Mouse (Mus musculus): ENCODE results near the gene Lpgat1. TPM values are rescaled to one million over a fixed set of nuclear protein-coding genes. Genes with fewer than 3 reads are reported as not detected.

Lpgat1 gene
- polyA plus RNA-seq, 1 experiment from 2014 or later = 35.8 TPM

DNA sequence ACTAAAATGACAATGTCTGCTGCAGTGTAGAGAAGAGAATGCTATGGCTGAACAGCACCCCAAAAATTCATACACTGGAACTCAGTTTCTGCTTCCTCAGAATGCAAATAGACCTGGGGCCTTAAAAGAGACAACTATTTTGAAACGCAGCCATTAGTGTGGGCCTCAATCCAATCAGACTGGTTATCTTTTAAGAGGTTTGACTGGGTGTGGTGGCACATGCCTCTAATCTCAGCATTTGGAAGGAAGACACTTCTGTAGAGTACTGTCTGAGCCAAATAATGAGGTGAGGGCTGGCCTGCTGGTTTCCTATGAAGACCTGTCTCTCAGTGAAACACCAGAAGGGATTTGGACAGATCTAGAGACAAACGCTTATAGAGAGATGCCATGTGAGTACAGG, 2.5 kb upstream of the Lpgat1 start:
- Histone ChIP-seq H3K27me3 (peaks cover 6% of the 10 kb centered on the region; the same call in 1 of the 2 replicates), H3K4me2 (no peak overlapping the region), H3K36me3 (replicated peaks) (no peaks in the 10 kb centered on the region), H3K27ac (no peak overlapping the region), H3K4me1 (peaks cover 13% of the 10 kb centered on the region), H3K4me3 (replicated peaks) (no peak overlapping the region), H3K9ac (no peak overlapping the region), H3K9me3 (no peaks in the 10 kb centered on the region)
- WGBS = 80% methylated on average over 2 of the region's 2 CpGs
- ATAC-seq (ENCODE audit: low FRiP score) = no peak

DNA sequence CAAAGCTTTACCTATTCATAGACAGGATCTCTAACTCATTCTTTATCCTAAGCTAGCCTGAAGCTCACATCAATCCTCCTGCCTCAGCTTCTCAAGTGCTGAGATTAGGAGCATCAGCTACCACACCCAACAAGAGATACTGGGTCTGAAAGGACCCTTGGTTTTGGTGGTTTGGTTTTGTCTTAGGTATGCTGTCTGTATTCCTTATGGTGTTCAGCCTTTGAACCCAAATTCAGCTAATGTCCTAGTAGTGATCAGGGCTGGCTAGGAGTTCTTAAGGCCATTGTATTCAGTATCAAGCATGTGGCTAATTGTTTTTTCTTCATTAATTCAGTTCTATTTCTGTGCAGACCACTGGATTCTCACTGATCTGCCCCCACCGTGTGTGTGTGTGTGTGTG, 493 bp upstream of the Lpgat1 start:
- H3K36me3 ChIP-seq (replicated peaks) = peaks cover 9% of the 10 kb centered on the region; the same call in 1 of the 2 replicates
- WGBS = 0% methylated on average over 1 of the region's 1 CpGs

DNA sequence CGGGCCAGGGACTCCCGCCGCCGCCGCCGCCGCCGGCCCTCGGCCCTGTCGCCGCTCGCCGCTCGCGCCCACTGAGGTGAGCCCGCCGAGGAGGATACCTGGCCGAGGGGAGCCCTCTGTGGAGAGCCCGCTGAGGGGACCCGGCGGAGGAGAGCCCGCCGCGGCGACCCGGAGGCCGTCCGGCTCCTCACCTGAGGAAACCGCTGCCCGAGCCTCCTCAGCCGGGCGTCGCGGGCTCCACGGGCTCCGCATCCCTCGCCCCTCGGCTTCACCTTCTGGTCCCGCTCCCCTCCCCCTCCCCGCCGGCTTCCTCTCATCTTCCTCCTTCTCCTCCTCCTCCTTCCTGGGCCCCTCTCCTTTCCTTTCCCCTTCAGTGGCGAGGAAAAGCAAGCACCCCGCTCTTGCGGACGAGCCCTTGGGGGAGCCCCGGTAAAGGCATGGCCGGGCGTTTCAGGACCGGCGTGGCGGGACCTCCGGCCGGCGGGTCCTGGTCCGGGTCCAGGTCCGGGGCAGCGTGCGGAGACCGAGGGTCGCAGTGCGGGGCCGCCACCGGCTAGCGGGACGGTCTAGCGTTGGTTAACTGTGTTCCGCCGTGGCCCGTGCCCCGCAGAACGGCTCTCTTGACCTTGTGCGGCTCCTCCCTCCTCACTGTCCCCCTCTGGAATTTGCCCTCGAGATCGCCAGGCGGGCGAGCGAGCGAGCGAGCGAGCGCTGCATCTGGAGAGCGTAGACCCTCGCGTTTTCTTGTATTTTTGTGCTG, 1.1 kb downstream of the Lpgat1 start:
- H3K9ac ChIP-seq = peak overlapping the region; percentile 98
- H3K4me1 ChIP-seq = peaks cover 31% of the 10 kb centered on the region
- ATAC-seq (ENCODE audit: low FRiP score) = peak; percentile 67
- WGBS = under 1% methylated on average over 64 of the region's 84 CpGs
- H3K4me3 ChIP-seq (replicated peaks) = peak overlapping the region; percentile 82
- no peaks in the 10 kb centered on the region for H3K9me3 ChIP-seq
- H3K36me3 ChIP-seq (replicated peaks) = peaks cover 18% of the 10 kb centered on the region; the same call in 1 of the 2 replicates
- peak overlapping the region; percentile 87 for H3K4me2 ChIP-seq
- peak overlapping the region; percentile 93 for H3K27ac ChIP-seq
- peaks cover 6% of the 10 kb centered on the region; the same call in 1 of the 2 replicates for H3K27me3 ChIP-seq

More for the DNA sequence above, 493 bp upstream of the Lpgat1 start:
- no peaks in the 10 kb centered on the region for H3K9me3 ChIP-seq
- ATAC-seq (ENCODE audit: low FRiP score) = no peak
- peaks cover 6% of the 10 kb centered on the region; the same call in 1 of the 2 replicates for H3K27me3 ChIP-seq
- peak overlapping the region; percentile 87 for H3K4me2 ChIP-seq
- peak overlapping the region; percentile 93 for H3K27ac ChIP-seq
- H3K4me1 ChIP-seq = peaks cover 28% of the 10 kb centered on the region
- peak overlapping the region; percentile 82 for H3K4me3 ChIP-seq (replicated peaks)
- peak overlapping the region; percentile 98 for H3K9ac ChIP-seq

DNA sequence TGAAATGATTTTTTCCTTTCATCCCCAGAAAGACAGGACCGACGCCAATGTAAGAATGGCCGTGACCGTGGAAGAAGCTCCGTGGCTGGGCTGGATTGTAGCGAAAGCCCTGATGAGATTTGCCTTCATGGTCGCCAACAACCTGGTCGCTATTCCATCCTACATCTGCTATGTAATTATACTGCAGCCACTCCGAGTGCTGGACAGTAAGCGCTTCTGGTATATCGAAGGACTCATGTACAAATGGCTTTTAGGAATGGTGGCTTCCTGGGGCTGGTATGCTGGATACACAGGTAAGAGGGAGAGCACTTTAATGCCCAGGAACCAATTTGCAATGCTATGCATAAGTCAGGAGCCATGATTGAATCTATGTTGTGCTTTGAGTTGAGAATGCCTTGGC, 1.7 kb downstream of the Lpgat1 start:
- Histone ChIP-seq H3K27me3 (peaks cover 6% of the 10 kb centered on the region; the same call in 1 of the 2 replicates), H3K9ac (peak overlapping the region; percentile 98), H3K4me1 (peaks cover 31% of the 10 kb centered on the region), H3K4me3 (replicated peaks) (peak overlapping the region; percentile 82), H3K4me2 (peak overlapping the region; percentile 87), H3K9me3 (no peaks in the 10 kb centered on the region), H3K36me3 (replicated peaks) (peaks cover 23% of the 10 kb centered on the region), H3K27ac (peak overlapping the region; percentile 93)
- 10% methylated on average over 11 of the region's 11 CpGs for WGBS
- 0 out of 2 replicates have a peak, but pooled peaks have one; percentile 10 for ATAC-seq (ENCODE audit: low FRiP score)

DNA sequence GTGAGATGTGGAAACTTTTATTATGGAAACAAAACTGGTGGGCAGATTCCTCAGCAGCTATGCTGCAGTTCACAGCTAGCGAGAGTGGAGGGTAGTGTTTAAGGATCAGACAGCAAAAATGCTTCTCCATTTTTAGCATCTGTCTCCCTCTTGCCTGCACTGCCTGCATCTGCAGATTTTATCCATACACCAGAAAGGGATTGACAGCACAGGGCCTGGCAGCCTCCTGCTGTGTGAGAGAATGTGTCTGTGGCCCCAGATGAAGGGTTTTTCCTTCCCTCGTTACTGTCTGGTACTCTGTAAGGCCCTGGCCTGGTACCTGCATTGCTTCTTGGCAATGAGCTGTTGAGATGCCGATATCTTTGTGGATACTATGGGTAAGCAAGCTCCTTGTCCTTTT, 2.8 kb downstream of the Lpgat1 start:
- Histone ChIP-seq H3K9me3 (no peaks in the 10 kb centered on the region), H3K4me2 (peak overlapping the region; percentile 32), H3K27me3 (0 out of 2 replicates have a peak, but pooled peaks cover under 1% of the 10 kb centered on the region), H3K27ac (no peak overlapping the region), H3K4me1 (peaks cover 31% of the 10 kb centered on the region), H3K36me3 (replicated peaks) (peaks cover 27% of the 10 kb centered on the region), H3K4me3 (replicated peaks) (peak overlapping the region; percentile 22), H3K9ac (0 out of 2 replicates have a peak overlapping the region, but pooled peaks have one; percentile 29)
- 64% methylated on average over 3 of the region's 3 CpGs for WGBS
- no peak for ATAC-seq (ENCODE audit: low FRiP score)

DNA sequence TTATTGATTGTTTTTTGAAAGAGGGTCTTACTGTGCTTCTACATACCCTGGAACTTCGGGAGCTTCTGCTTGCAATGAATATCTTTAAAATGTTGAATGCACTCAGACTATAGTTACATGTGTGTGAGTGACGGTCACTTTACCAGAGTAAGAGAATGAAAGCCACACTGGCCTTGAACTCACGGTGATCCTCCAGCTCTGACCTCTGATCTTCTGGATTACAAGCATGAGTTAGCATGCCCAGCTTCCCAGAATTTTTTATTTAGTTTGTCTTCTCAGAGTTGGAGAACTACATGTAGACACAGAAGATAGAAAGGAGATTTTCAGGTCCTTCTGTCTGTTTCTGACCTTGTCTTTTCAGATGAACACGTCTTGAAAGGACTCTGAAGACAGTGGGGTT, 5.1 kb downstream of the Lpgat1 start:
- ATAC-seq (ENCODE audit: low FRiP score) = no peak
- Histone ChIP-seq H3K27ac (no peak overlapping the region), H3K9me3 (no peaks in the 10 kb centered on the region), H3K9ac (no peak overlapping the region), H3K4me3 (replicated peaks) (no peak overlapping the region), H3K4me1 (peaks cover 27% of the 10 kb centered on the region), H3K4me2 (no peak overlapping the region), H3K36me3 (replicated peaks) (peaks cover 41% of the 10 kb centered on the region), H3K27me3 (no peaks in the 10 kb centered on the region)
- 72% methylated on average over 4 of the region's 4 CpGs for WGBS

DNA sequence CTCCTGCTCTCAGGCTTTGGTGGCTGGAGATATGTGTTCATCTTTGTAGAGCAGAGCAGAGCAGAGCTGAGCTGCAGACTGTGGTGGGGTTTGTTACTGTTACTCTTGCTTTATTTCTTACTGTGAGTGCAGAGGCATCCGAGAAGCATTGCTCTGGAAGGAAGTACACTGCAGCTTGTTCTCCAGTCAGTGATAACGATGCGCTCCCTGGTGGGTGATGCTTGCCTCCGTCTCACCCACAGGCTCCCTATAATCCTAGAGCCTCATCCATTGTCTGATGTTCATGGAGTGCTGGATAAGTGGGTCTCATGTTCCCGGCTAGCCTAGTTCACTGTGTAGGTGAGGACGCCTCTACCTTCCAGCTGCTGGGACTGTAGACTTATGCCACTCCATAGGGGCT, 6.0 kb downstream of the Lpgat1 start:
- no peak for ATAC-seq (ENCODE audit: low FRiP score)
- WGBS = 48% methylated on average over 6 of the region's 6 CpGs
- Histone ChIP-seq H3K27ac (no peak overlapping the region), H3K27me3 (no peaks in the 10 kb centered on the region), H3K9me3 (no peaks in the 10 kb centered on the region), H3K36me3 (replicated peaks) (peaks cover 43% of the 10 kb centered on the region), H3K4me1 (peaks cover 27% of the 10 kb centered on the region), H3K4me3 (replicated peaks) (no peak overlapping the region), H3K4me2 (no peak overlapping the region), H3K9ac (no peak overlapping the region)

DNA sequence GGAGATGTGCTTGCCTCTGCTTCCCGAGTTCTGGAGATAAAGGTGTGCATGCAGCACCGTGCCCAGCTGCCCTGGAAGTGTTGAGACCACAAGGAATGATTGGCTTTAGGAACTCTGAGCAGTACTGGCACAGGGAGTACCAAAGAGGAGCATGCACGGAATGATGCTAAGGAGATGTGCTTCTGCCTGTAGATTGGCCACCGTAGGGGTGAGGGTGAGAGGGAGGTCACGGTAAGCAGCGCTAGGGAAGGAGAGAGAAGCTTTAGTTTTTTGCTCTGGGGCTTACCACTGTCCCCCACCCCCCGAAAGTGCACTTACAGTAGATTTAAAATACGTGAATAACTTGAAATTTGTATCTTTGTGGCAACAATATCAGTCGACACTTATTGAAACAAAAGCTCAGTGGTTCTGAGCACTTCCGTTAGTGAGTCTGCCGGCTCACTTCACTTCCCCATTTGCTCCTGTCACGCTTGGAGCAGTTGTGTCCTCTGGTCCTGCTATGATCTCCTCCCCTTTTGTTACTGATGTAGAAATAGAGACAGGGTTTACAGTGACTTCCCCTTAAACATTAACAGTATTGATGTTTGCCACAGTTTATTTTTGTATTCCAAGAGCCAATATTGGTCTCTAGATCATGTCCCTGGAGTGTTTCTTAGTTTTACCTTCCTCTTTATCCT, 6.9 kb downstream of the Lpgat1 start:
- Histone ChIP-seq H3K9me3 (no peaks in the 10 kb centered on the region), H3K36me3 (replicated peaks) (peaks cover 43% of the 10 kb centered on the region), H3K27ac (no peak overlapping the region), H3K4me3 (replicated peaks) (no peak overlapping the region), H3K27me3 (no peaks in the 10 kb centered on the region), H3K4me1 (peaks cover 22% of the 10 kb centered on the region), H3K4me2 (no peak overlapping the region), H3K9ac (no peak overlapping the region)
- 81% methylated on average over 12 of the region's 12 CpGs for WGBS
- no peak for ATAC-seq (ENCODE audit: low FRiP score)

DNA sequence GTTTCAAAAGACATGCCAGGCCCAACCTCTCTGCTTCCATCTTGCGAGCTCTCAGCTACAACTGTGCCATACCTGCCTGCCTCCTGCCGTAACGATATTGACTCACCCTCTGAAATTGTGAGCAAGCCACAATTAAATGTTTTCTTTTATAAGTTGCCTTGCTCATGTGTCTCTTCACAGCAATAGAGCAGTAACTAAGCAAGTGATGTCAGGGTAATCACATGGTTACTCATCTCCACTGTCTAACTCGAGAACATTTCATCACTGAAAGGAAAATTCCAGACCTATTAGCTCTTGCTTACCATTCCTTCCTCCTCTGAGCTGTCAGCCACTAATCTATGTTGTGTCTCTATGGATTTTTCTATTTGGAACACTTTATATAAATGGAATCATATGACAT, 15.0 kb downstream of the Lpgat1 start:
- 92% methylated on average over 4 of the region's 4 CpGs for WGBS
- Histone ChIP-seq H3K4me1 (no peaks in the 10 kb centered on the region), H3K36me3 (replicated peaks) (peaks cover 10% of the 10 kb centered on the region), H3K4me3 (replicated peaks) (no peak overlapping the region), H3K27ac (no peak overlapping the region), H3K27me3 (no peaks in the 10 kb centered on the region), H3K9ac (no peak overlapping the region), H3K4me2 (no peak overlapping the region), H3K9me3 (no peaks in the 10 kb centered on the region)
- no peak for ATAC-seq (ENCODE audit: low FRiP score)

DNA sequence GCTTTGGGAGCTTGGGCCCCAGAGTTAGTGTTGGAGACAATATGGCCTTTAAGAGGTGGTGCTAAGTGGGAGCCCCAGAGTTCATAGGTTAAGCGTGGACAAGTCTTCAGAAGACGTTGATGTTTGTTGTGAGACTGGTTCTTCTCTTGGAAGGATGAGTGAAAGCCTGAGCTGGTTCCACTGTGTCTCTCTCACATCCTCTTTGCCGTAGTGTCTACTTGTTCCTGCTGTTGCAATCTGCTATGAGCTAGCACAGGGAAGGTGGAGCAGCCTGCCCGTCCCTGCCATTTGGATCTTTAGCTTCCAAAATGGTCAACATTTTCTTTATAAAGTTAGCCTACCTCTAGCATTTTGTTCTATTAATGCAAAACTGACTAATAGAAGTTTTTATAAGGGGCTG, 16.2 kb downstream of the Lpgat1 start:
- no peak overlapping the region for H3K4me3 ChIP-seq (replicated peaks)
- H3K27ac ChIP-seq = no peak overlapping the region
- no peak overlapping the region for H3K4me2 ChIP-seq
- 91% methylated on average over 4 of the region's 4 CpGs for WGBS
- no peak overlapping the region for H3K9ac ChIP-seq
- peaks cover 9% of the 10 kb centered on the region for H3K36me3 ChIP-seq (replicated peaks)
- no peaks in the 10 kb centered on the region for H3K27me3 ChIP-seq
- no peaks in the 10 kb centered on the region for H3K9me3 ChIP-seq
- H3K4me1 ChIP-seq = no peaks in the 10 kb centered on the region
- ATAC-seq (ENCODE audit: low FRiP score) = no peak

DNA sequence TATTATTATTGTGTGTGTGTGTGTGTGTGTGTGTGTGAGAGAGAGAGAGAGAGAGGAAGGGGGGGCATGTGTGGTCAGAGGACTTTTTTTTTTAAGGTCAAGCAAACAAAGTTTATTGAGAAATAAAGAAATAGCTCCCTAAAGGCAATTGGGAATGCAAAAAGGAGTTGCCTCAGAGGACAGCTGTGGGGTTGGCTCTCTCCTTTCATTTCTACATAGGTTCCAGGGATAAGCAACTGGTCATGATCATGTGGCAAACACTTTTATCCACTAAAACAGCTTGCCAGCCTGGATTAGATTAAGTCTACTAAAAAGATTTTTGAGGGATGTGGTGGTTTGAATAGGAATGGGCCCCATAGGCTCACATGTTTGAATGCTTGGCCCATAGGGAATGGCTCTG, 18.8 kb downstream of the Lpgat1 start:
- Histone ChIP-seq H3K27me3 (no peaks in the 10 kb centered on the region), H3K9ac (no peak overlapping the region), H3K36me3 (replicated peaks) (peaks cover 5% of the 10 kb centered on the region; the same call in 1 of the 2 replicates), H3K9me3 (no peaks in the 10 kb centered on the region), H3K4me3 (replicated peaks) (no peak overlapping the region), H3K4me2 (no peak overlapping the region), H3K4me1 (no peaks in the 10 kb centered on the region), H3K27ac (no peak overlapping the region)
- ATAC-seq (ENCODE audit: low FRiP score) = no peak

DNA sequence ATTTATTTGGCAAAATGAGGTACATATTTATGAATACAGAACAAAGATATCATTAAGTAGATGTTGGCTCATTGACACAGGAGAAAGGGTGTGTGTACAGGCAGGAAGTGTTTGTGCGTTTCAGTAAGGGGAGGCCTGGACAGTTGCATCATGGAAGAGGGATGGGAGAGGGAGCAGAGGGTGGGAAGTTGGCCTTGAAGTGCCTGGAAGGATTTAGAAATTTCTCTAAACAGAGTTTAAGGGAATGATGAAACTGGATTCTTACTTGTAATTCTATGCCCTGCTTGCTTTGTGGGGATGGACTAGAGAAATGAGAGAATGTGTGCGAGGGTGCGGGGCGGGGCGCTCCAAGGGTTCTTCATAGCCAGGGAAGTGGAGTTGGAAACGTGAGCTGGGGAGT, 20.2 kb downstream of the Lpgat1 start:
- no peak overlapping the region for H3K4me2 ChIP-seq
- no peak for ATAC-seq (ENCODE audit: low FRiP score)
- H3K27ac ChIP-seq = no peak overlapping the region
- no peaks in the 10 kb centered on the region for H3K4me1 ChIP-seq
- no peak overlapping the region for H3K9ac ChIP-seq
- H3K36me3 ChIP-seq (replicated peaks) = peaks cover 8% of the 10 kb centered on the region; the same call in 1 of the 2 replicates
- 89% methylated on average over 6 of the region's 6 CpGs for WGBS
- no peaks in the 10 kb centered on the region for H3K9me3 ChIP-seq
- H3K4me3 ChIP-seq (replicated peaks) = no peak overlapping the region
- no peaks in the 10 kb centered on the region for H3K27me3 ChIP-seq

Data from forebrain, embryonic 12.5 days (tissue).